Mouse (Mus musculus) liver, postnatal 0 days (tissue): ENCODE measurements around the gene Dcst2.

Source experiments
- CTCF ChIP-seq: sonication (generic); IDR thresholded peaks from 2 replicates; pipeline ENCODE4 v1.5.1; 2016; ENCODE audit warnings: antibody characterized with exemption, low read depth
- EP300 ChIP-seq: IDR thresholded peaks from 2 replicates; pipeline ENCODE4 v1.6.1; 2016; ENCODE audit warnings: antibody characterized with exemption, low read depth, mild to moderate bottlenecking

DNA sequence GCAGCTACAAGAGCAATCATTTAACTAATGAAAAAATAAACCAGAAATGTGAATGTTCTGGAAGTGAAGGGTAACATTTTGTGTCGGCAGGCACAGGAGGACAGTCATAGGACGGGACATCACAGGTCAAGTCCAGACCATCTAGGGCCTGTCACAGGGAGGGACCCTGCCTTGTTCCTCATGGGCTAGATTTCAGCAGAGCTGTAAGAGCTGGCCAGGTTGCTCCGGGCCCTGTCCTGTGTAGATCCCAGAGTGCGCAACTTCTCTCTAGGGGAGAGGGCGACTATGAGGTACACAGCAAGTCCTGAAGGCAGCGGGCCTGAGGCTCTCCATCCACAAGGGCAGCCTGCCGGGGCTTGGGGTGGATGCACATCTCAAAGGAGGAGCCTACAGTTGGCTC is at the start of gene Dcst2:
- TF ChIP-seq EP300: no peak
- no peak for TF ChIP-seq CTCF
